Mouse (Mus musculus) lung, adult 2 months (tissue): ENCODE data around the gene Slc35a3. TPM values are rescaled to one million over a fixed set of nuclear protein-coding genes. Genes with fewer than 3 reads are reported as not detected.
"Not testable (repeated sequence)": the region's sequence is repeated elsewhere in the genome, so short reads cannot be mapped to it uniquely, and the experiment has no call there.

Source experiments
- DNase-seq: peaks from one replicate; pipeline ENCODE4 v3.0.0; 2022
- H3K4me1 ChIP-seq: fragments of 200-500 bp; 2 replicates; pipeline ENCODE4 v1.6.1; 2011; ENCODE audit warnings: low read length; ENCODE audit not compliant: control insufficient read depth, insufficient read depth
- H3K4me3 ChIP-seq: fragments of 200-500 bp; replicated peaks from 2 replicates; pipeline ENCODE3; 2011; ENCODE audit warnings: low read depth, mild to moderate bottlenecking, control low read depth, low read length; ENCODE audit errors: extremely low read depth
- CTCF ChIP-seq: fragments of 200-500 bp; IDR thresholded peaks from 2 replicates; pipeline ENCODE4 v1.5.1; 2011; ENCODE audit warnings: mild to moderate bottlenecking, low read length, control low read depth; ENCODE audit not compliant: insufficient read depth
- POLR2A ChIP-seq: fragments of 200-500 bp; IDR thresholded peaks from 2 replicates; pipeline ENCODE4 v1.6.1; 2011; ENCODE audit warnings: low read depth, mild to moderate bottlenecking, control low read depth, low read length, borderline replicate concordance; ENCODE audit errors: extremely low read depth
- WGBS: fragments of 180-500 bp; shearing (Covaris S2); methylation state at CpG from one replicate; pipeline ENCODE4 v1.1.7; 2018; 5-methylcytosine and 5-hydroxymethylcytosine counted together
- polyA plus RNA-seq: library from polyadenylated mRNA; depleted of rRNA; stranded (reverse); fragments of >200 nt; gene quantifications from 2 replicates; pipeline ENCODE4 v1.2.3, GENCODE M21; 2012

Slc35a3 gene
- polyA plus RNA-seq, 1 experiment = 7.5 TPM

GRCm38 (mm10) chr3:116701601-116702000, 11.0 kb downstream of the Slc35a3 start:
- TF ChIP-seq CTCF (no peak), POLR2A (no peak)
- no peak for DNase-seq
- no peak overlapping the region for H3K4me3 ChIP-seq
- H3K4me1 ChIP-seq = no peaks in the 10 kb centered on the region
- WGBS = 93% methylated on average over 4 of the region's 4 CpGs

GRCm38 (mm10) chr3:116698786-116699185, 13.8 kb downstream of the Slc35a3 start:
- Histone ChIP-seq H3K4me1 (no peaks in the 10 kb centered on the region), H3K4me3 (no peak overlapping the region)
- TF ChIP-seq CTCF = no peak
- TF ChIP-seq POLR2A = no peak
- no peak for DNase-seq
- WGBS = 54% methylated on average over 2 of the region's 2 CpGs

GRCm38 (mm10) chr3:116695666-116695985, 17.0 kb downstream of the Slc35a3 start:
- no peak overlapping the region for H3K4me3 ChIP-seq
- WGBS = 89% methylated on average over 2 of the region's 2 CpGs
- no peaks in the 10 kb centered on the region for H3K4me1 ChIP-seq
- no peak for DNase-seq
- TF ChIP-seq CTCF = no peak
- TF ChIP-seq POLR2A = no peak

DNA sequence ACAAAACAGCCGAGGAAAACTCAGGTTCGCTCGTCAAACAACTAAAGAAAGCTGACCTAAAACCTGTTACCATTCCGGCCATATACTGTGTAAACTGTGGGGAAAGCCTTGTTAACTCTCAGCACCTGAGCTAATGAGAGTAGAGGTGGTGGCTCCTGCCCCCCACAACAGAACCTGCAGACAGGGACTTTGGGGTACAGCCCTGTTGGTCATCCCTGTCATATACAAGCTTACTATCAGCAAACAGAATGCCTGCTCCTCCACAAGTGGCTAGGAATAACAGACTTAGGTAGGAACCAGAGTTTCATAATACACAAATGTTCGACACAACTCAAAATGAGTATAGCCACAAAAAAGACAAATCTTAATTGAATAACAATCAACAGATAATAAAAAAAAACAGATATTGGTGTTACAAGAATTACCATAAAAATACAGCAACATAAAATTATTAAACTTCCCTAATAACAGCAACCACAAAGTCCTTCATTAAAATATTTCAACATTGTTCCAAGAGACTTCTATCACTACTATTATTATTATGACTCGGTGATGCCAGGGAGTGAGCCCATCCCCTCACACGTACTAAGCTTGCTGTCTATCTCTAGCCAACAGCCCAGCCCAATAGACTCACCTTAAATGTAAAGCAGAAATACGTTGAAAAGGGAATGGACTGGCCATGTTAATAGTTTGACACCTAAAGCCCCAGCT, 17.5 kb downstream of the Slc35a3 start:
- Histone ChIP-seq H3K4me3 (no peak overlapping the region), H3K4me1 (no peaks in the 10 kb centered on the region)
- no peak for TF ChIP-seq POLR2A
- TF ChIP-seq CTCF = no peak
- 84% methylated on average over 8 of the region's 8 CpGs for WGBS
- no peak for DNase-seq

- no peak for DNase-seq
- Histone ChIP-seq H3K4me1 (no peaks in the 10 kb centered on the region), H3K4me3 (no peak overlapping the region)
- WGBS = 92% methylated on average over 3 of the region's 3 CpGs
- TF ChIP-seq CTCF = no peak
- no peak for TF ChIP-seq POLR2A
Observed at GRCm38 (mm10) chr3:116694312-116694711, 18.3 kb downstream of the Slc35a3 start.

DNA sequence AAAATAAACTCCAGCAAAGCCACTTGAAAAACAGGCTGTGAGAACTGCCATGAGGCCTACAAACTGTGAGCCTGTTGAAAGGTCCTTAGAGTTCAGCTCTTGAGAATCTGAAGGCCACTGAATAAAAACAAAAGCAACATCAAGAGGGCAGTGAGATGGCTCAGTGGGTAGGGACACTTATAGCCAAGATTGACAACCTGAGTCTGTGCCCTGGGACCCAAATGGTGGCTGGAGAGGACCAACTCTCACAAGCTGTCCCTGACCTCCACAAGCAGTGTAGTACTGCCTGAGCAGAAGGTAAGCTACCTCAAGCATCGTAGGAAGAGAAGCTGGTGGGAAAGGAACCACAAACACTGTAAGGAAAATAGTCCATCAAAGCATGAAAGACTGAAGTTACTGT, 31.5 kb downstream of the Slc35a3 start, which contains the start of gene Gm43191:
TSS of gene Gm43191 (minus strand) at position 101 of the 400 bp plus-strand sequence.
- Histone ChIP-seq H3K4me3 (no peak within 1 kb of the TSS), H3K4me1 (no peaks in the 10 kb centered on the region)
- TF ChIP-seq CTCF = no peak
- TF ChIP-seq POLR2A = no peak
- no peak for DNase-seq
- WGBS = 100% methylated on average over 1 of the region's 1 CpGs

DNA sequence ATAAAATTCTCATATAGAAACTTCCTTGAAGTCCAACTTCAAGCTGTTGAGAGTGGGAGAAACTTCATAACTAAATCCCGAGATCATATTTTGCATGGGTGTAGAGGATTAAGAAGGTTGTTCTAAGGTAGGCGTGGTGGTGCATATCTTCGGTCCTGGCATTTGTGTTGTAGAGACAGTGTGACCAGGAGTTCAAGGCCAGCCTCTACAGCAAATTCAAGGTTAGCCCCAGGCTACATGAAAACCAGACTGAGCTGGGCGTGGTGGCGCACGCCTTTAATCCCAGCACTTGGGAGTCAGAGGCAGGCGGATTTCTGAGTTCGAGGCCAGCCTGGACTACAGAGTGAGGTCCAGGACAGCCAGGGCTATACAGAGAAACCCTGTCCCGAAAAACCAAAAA, 48.4 kb downstream of the Slc35a3 start:
- 94% methylated on average over 9 of the region's 9 CpGs for WGBS
- DNase-seq, H3K4me3 ChIP-seq: not testable (repeated sequence)
- peaks cover 11% of the 10 kb centered on the region for H3K4me1 ChIP-seq

DNA sequence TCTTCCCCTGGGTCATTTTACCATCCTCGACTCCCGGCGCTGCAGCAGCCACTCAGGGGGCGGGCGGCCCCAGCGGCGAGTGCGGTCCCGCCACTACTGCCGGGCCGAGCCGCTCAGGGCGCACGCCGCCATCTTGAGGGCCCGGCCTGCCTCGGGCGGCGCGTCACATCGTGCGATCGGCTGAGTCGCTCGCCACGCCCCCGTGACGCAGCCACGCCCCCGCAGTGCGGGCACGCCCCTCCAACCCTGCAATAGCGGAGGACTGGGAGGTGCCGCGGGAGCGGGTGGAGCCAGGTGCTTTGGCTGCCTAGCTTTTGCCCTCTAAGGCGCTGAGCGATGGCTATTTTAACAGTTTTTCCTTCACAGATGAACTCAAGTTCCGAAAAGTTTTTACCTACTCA, 50.2 kb downstream of the Slc35a3 start, which contains the start of gene Mfsd14a:
TSS of gene Mfsd14a (minus strand) at position 215 of the 401 bp plus-strand sequence.
- H3K4me3 ChIP-seq = peak within 1 kb of the TSS; percentile 95
- under 1% methylated on average over 39 of the region's 39 CpGs for WGBS
- peak; percentile 99 for DNase-seq
- TF ChIP-seq CTCF = no peak
- peak; percentile 85 for TF ChIP-seq POLR2A
- H3K4me1 ChIP-seq = peaks cover 20% of the 10 kb centered on the region

DNA sequence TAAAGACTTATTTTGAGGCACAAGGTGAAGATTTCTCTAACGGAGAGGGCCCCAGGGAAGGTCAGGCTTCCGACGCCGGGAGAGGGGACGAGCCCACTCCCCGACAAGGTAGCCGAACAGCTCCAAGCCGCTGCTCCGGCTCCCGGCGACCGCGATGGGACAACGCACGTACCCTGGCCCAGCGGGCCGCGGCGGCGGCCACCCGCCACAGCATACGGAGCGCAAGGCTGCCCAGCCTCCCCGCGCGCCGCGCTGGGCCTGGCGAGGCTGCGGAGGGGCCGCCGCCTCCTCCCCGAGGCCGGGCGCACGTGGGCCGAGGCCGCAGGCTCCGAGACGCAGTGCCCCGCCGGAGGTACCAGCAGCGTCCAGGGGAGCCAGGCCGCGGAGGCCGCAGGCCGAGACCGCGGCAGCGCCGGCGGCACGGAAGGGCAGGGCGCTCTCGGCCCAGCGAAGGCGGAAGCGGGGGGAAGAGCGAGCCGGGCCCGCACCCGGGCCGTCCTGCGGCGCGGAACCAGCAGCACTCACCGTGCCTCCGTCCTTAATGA, 50.7 kb downstream of the Slc35a3 start:
- TF ChIP-seq POLR2A (no peak), CTCF (no peak)
- no peak for DNase-seq
- under 1% methylated on average over 67 of the region's 68 CpGs for WGBS
- peak overlapping the region; percentile 95 for H3K4me3 ChIP-seq
- peaks cover 20% of the 10 kb centered on the region for H3K4me1 ChIP-seq

DNA sequence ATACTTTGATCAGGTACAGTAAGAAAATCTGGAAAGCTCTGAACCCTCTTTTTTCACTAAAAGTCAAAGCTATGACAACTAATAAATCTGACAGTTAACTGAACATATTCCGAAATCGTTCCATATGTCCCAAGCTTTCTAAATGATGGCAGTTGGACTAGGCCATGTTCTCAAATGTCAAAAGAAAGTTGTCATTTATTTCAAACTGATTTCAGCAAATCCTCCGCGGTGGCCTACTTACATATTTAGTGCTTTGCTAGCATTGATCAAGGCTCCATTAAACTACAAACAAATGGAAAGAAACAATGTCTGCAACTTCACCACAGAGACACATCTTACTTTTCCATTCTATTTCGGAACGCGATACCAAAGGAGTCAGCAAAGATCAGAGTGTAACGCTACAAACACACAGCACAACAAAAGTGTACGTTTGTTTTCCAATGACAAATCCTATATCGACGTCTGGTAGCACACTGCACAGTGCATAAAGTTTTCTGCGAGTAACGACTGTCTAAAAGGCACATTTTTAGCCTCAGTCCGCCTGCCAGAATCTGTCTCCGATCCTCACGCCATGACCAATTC, 51.3 kb downstream of the Slc35a3 start:
- 3% methylated on average over 16 of the region's 16 CpGs for WGBS
- peaks cover 22% of the 10 kb centered on the region for H3K4me1 ChIP-seq
- TF ChIP-seq CTCF (no peak), POLR2A (no peak)
- peak overlapping the region; percentile 95 for H3K4me3 ChIP-seq
- DNase-seq = no peak
